Mouse (Mus musculus): Measurements from ENCODE around the gene Cfap45.

Cfap45 gene

DNA sequence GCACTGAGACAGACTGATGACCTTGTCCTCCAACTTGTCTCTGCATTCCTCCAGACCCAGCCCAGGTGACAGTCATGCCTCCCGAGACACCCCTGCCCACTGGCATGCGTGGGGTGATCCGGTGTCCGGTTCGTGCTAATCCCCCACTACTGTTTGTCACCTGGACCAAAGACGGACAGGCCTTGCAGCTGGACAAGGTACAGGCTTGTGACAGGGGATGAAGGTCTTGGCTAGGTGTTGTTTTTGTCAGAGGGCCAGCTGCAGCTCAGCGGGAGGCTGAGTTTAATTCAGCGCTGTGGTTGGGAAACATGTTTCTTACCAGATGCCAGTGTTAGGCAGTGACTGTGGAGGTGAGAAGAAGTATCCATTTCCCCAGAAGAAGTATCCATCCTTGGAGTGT, 28.6 kb upstream of the Cfap45 start:
- in situ Hi-C loops (cut with MboI; ENCODE audit: low sequenced_read_pairs): no loop called here

DNA sequence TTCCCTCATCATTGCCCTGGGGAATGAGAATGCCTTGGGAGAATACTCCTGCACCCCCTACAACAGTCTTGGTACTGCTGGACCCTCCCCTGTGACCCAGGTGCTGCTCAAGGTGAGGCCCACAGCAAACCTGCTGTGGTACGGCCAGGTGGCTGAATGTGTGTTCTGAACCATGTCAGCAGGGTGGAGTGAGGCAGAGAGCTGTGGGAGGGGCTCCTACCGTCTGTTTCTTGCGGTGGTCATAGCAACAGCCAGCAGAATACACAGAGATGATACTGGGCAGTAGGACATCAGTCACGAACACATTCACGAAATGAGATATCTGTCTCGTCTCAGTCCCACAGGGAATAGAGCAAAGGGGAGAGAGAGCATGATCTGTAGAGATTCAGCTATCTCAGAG, 27.1 kb upstream of the Cfap45 start:
- in situ Hi-C loops (cut with MboI; ENCODE audit: low sequenced_read_pairs): no loop called here

GRCm38 (mm10) chr1:172496030-172496429, 24.6 kb upstream of the Cfap45 start:
- in situ Hi-C loops (cut with MboI; ENCODE audit: low sequenced_read_pairs): no loop called here

- in situ Hi-C loops (cut with MboI; ENCODE audit: low sequenced_read_pairs): no loop called here
Observed at GRCm38 (mm10) chr1:172497428-172497827, 23.2 kb upstream of the Cfap45 start.

- in situ Hi-C loops (cut with MboI; ENCODE audit: low sequenced_read_pairs): no loop called here
Observed at GRCm38 (mm10) chr1:172499765-172500441, 20.7 kb upstream of the Cfap45 start, which contains the start of gene Tagln2. Tagln2 (plus strand) TSS chr1:172500047.

DNA sequence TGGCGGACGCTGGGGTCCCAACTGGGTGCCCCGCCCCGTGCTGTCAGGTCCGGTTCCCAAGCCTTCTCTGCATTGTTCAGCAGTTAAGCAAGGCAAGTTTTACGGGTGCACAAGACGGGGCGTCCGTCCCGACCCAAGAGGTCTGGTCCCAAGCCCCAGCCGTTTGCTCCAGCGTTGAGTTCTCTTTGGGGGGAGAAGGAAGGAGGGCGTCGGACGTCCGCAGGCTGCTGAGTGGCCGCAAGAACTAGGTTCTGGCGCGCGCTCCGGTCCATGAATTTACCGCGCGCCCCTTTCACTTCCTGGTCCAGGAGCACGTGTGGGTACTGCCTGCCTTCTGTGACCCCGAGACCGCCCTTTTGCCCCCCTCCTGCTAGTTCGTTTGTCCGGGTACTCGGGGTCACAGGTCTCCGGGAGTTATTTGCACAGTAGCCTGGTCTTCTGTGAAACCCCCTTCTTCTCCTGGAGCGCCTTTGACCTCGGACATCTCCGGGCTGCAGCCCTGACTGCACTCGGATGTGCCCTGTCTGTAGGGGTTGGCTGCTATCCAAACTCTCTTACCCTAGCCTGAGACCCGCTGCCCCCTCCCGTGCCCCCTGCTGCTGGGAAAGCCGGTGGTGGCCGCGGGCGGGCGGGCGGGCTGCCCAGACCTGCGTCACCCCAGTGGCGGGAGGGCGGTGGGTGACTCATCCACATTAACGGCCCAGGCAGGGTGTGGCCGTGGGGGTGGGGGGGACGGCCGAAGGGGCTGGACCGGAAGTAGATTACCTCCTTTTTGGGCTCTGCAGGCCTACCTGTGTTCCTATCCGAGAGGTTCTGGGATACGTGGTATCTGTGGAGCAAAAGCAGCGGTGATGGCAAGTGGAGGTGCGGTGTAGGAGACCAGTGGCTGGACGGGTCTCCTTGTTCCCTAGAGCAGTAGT, 19.9 kb upstream of the Cfap45 start:
- in situ Hi-C loops (cut with MboI; ENCODE audit: low sequenced_read_pairs): no loop called here

DNA sequence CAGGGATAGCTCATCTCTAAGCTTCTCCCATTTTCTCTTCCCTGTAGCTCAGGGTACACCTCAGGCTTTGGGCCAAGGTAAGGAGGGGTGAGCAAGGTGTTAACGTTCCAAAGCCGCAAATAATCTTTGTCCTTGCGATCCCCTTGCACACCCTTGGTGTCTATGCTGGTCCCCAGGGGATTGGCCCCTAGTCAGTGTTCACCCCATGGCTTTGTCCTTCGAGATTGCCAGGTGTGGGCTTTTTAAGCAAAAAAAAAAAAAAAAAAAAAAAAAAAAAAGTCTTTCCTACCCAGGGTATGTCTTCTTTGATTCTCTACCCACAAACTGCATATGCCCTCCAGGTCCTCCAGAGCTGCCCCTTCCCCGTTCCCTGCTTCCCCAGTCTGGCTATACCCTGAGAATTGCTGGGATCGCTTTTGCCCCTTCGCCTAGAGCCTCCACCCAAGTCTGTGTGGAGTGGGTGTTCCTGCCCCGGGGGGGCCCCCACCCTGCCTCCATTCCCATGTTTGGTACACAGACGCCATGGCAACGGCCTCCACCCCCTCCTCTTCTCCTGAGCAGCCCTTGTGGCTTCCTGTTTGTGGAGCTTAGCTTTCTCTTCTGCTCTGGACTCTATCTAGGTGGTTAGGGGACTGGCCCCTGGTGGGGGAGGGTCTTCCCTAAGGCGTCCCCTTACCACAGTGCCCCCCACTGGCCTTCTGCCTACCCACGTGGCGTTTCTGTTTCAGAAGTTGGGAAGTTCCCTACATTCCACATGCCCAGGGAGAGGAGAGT, 19.0 kb upstream of the Cfap45 start:
- in situ Hi-C loops (cut with MboI; ENCODE audit: low sequenced_read_pairs): no loop called here

- in situ Hi-C loops (cut with MboI; ENCODE audit: low sequenced_read_pairs): no loop called here
Observed at GRCm38 (mm10) chr1:172502145-172503110, 18.2 kb upstream of the Cfap45 start.

DNA sequence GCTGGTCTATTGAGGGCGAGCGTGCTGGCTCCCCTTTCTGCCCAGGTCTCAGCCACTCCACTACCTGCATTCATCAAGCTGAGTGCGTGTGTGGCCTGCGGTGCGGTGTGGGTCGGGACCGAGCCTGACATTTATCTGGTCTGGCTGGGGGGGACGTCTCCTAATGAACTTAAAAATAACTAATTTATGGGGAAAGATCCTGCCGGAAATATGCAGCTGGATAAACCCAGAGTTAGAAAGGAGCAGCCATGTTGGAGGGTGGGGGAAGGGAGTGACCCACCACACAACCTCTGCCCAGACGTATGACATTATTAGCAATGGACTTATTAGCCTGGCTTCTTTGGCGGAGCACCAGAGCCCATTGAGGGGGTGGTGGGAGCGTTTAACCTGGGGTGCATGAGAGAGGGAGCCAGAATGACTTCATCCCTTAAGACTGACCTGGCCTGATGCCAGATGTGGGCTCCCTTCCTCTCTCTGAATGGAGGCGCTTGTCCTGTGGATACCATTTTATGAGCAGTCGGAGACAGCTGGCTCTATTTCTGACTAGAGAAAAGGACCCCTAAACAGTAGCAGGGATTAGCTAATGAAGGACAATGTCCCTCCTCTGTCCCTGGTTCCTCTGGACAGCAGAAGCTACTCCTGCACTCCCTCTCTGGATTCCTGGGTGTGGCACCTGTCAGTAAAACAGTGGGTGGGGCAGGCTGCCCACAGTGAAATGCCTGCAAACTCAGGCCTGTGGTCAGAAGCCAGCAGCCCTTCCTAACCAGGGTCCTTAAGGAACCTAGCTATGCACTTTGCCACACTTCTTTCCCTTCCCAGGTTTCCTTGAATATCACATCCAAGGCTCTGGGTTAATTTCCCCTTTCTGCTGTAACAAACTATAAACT, 17.2 kb upstream of the Cfap45 start:
- in situ Hi-C loops (cut with MboI; ENCODE audit: low sequenced_read_pairs): no loop called here

- in situ Hi-C loops (cut with MboI; ENCODE audit: low sequenced_read_pairs): no loop called here
Observed at GRCm38 (mm10) chr1:172504756-172505155, 15.8 kb upstream of the Cfap45 start.

GRCm38 (mm10) chr1:172507001-172507400, 13.6 kb upstream of the Cfap45 start:
- in situ Hi-C loops (cut with MboI; ENCODE audit: low sequenced_read_pairs): no loop called here

DNA sequence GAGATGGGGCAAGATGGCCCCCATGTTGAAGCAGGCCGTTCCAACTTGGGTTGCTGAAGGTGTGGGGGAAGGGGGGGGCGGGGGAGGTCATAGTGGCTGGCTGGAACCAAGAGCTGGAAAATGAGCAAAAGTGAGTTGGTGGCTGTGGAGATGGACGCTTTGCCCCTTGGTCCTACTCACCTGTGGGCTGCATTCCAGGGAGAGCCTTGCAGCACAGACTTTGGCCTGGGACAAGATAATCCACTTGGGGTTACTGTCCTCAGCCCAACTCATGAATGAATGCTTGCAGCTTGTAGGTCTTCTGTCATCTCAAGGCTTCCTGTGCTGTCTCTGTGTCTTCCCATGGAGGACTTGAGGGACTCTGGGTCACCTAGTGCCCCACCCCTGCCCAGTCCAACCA, 12.9 kb upstream of the Cfap45 start:
- in situ Hi-C loops (cut with MboI; ENCODE audit: low sequenced_read_pairs): no loop called here

DNA sequence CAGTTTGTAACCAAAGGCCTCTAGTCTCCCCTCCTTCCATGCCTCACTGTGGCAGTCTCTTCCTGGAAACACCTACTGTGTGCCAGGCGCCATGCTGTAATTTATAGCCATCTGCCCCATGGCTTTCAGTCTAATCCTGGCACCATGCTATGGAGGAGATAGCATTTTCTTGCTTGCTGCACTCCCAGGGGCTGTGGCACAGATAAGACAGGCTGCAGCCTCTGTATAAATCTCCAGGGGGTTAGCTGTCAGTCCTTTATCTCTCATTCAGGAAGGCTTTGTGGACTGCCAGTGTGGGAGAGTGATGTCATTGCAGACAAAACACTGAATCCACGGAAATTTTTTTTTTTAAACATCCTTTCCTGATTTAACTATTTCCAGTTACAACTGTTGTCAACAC, 12.4 kb upstream of the Cfap45 start:
- in situ Hi-C loops (cut with MboI; ENCODE audit: low sequenced_read_pairs): no loop called here

DNA sequence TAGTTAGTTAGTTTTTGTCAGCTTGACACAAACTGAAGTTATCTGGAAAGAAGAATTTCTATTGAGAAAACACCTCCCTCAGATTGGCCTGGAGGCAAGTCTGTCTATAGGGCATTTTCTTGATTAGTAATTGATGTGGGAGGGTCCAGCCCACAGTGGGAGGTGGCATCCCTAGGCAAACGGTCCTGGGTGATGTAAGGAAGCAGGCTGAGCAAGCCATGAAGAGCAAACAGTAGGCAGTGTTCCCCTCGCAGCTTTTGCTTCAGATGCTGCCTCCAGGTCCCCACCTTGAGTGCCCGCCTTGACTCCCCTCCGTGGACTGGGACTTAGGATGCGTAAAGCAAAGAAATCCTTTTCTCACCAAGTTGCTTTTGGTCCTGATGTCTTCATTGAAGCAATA, 11.4 kb upstream of the Cfap45 start:
- in situ Hi-C loops (cut with MboI; ENCODE audit: low sequenced_read_pairs): no loop called here

DNA sequence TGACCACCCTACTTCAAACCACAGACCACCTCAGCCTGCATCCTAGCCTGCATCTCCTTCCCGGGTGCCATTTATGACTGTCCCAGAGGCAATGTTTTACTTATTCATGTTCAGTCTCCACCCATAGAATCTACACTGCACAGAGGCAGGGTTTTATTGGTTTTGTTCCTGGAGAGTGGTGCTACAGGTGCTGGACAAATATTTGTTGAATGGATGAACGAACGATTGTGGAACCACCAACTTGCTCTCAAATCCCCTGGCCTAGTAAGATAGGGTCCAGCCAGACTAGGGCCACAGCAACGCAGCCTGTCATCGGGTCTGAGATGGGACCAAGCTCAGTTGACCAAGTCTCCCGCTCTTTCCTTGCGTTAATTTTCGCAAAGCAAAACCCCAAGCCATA, 10.6 kb upstream of the Cfap45 start:
- in situ Hi-C loops (cut with MboI; ENCODE audit: low sequenced_read_pairs): no loop called here

DNA sequence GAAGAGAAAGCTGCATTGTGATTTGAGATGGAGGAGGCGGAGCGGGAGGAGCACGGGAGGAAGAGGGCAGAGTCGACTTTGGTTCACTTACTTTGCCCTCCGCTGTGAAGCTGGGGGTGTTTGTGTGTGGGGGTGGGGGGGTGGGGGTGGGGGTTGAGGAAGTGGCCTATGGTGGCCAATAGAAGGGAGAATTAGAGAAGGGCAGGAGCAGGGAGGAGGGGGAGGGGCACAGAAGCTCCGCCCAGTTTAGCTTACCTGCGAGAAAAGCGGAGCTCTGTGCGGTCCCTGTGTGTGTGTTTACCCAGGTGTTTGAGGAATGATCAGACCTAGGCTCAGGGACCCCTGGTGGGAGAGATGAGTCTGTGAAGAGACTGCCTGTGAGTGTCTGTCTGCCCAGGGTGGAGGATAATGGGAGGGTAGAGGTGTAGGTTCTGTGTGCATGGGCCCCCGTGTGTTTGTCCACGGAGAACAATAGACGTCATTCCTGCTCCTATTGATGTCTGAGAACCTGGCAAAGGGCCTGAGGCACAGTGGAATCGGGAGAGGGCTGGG, 10.1 kb upstream of the Cfap45 start:
- in situ Hi-C loops (cut with MboI; ENCODE audit: low sequenced_read_pairs): no loop called here

DNA sequence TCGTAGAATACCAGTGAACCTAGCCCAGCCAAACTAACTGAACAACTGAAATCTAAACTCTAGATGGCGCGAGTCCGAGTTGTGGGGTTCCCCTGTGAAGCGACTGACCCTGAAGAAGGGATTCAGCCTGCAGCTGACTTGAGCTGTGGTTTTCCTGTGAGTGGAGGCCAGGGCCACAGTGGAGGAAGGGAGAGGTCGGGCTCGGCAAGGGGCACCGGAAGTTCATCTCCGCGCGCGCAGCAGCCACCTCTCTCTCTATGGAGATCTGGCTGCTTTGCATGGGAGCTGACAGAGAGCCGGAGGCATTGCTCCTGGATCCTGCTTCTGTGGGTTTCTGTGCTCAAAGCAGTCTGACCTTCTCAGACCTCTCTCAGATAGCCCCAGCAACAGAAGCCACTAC, 7.6 kb upstream of the Cfap45 start:
- in situ Hi-C loops (cut with MboI; ENCODE audit: low sequenced_read_pairs): no loop called here

GRCm38 (mm10) chr1:172513525-172514212, 6.9 kb upstream of the Cfap45 start:
- in situ Hi-C loops (cut with MboI; ENCODE audit: low sequenced_read_pairs): no loop called here

DNA sequence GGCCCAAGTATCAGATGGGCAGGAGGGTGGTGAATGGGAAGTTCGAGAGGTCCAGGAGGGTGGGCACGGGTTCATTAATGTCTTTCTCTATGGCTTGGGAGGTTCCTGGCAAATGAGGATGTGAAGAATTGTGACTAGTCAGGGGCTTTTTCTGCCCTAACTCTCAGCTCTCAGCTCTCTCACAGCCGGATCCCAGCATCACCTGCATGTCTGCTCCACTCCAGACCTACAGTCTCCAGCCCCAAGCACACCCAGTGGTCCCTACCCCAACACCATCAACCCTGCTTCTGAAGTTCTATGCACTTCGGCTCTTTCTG, 6.4 kb upstream of the Cfap45 start:
- in situ Hi-C loops (cut with MboI; ENCODE audit: low sequenced_read_pairs): no loop called here
